Mouse (Mus musculus) v-Abl transformed pro-B cells (cell line): Measurements from ENCODE around the gene Rgs7bp.

Experiments
- in situ Hi-C, 2 experiments: fragments of 400-800 bp; cut with MboI; formaldehyde crosslinking; loops; one replicate each; pipeline ENCODE4 v1.15.1; 2025; ENCODE audit not compliant: unreplicated experiment in 2 of 2

Gene Rgs7bp

DNA sequence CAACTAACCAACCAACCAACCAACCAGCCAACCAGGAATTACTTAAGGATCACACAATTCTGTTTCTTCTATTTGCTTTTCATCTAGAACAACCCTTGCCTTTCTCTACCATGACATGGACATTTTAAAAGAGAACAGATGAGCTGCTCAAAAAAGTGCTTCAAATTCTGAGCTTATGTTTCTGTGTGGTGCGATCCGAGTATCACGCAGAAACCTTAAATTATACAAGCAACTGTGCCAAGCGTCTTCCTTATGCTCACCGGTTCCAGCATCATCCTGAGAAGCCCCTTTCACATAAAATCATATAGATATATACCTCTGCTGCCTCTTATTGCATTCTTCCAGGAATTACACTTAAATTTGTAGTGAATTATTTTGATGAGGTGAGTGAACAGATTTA, 43.4 kb downstream of the Rgs7bp start:
- in situ Hi-C loops = no loop called here

GRCm38 (mm10) chr13:105008891-105009290, 45.8 kb downstream of the Rgs7bp start:
- in situ Hi-C loops = no loop called here

- in situ Hi-C loops = no loop called here
Measured at GRCm38 (mm10) chr13:105002831-105003157, 51.9 kb downstream of the Rgs7bp start.

DNA sequence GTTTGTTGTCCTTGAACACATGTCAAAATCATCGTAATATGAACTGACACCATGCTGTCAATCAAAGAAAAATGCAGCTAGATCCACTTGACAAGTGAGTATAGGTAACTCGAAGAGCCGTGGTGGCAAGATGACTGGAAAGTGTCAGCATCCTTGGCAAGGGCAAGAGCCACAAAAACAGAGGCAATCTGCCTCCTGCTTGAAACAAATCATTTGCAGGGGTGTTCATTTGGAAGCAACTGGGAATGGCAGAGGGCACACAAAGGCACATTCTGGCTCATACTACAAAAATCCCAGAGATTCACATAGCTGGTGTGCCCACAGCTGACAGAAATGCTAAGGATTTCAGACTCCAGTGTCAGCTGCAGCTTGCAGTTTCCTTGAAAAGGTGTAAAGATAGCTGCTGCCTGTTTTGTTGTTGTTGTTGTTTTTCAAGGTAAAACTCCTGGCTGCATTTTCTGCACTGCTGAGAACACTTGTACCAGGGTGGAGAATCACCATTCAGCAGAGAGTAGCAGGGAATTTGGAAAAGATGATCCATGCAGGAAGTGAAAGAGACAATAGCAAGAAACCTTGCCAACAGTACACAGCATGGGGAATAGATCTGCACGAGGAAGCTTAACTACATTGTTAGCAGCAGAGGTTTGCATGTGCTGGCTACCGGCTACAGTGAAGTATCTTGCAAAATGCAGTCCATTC, 52.4 kb downstream of the Rgs7bp start:
- in situ Hi-C loops = no loop called here

DNA sequence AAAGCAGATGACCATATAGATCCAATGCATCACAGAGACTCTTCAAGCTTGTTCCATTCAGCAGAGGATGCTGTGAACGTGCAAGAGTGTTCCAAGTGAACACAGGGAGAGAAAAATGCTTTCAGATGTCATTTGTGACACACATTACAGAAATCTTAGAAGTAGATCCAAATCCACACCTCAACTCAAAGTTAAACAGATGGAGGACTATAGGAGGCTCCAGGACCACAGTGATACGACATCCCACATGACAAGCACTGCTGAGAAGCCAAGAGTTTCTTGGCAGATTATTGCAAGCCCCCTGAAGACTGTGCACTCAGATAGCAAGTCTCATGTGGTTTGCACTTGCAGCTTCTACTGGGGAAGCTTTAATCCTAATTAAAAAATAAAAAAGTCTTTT, 53.0 kb downstream of the Rgs7bp start:
- in situ Hi-C loops = no loop called here

DNA sequence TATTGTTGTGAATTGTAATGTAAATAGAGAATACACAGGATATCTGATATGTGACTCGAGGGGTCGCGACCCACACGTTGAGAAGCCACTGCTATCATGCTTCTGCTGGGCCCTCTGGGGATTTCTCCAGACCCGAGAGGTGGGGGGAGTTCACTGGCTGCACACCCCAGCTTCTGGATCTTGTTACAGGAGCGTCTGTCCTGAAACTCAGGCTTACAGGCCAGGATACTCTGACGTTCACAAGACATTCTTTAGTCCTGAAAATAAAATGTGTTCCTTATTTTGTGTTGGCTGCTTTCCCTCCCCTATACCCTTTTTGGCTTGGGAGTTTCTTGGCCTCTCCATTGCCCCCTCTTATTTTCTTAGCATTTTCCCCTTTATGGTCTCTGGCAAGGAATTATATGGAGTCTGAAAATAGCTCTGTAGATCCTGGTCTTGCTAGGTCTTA, 65.9 kb downstream of the Rgs7bp start:
- in situ Hi-C loops = no loop called here

DNA sequence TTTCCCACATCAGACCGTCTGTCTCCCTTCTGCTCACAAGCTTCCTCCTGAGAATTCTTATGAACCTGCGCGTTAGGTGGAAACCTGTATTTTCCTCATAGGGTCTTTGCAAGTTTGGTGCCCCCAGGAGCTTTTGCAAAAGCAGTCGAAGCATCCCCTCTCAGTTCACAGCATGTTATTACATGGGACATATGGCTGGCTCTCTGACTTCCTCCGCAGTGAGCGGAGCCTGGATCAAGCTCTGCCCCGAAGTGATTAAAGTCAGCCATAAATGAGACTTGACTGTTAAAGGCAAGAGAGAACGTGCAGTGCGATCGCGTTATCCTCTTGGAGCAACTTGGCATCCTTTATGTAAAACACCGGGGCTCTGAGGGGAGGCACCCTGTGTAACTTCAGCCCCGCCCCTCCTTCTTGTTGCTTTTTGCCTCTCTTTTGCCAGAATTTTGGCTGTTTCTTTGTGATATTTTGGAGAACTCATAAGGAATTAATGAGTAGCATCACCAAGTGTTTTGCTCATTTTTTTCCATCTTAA, 66.7 kb downstream of the Rgs7bp start:
- in situ Hi-C loops = no loop called here

DNA sequence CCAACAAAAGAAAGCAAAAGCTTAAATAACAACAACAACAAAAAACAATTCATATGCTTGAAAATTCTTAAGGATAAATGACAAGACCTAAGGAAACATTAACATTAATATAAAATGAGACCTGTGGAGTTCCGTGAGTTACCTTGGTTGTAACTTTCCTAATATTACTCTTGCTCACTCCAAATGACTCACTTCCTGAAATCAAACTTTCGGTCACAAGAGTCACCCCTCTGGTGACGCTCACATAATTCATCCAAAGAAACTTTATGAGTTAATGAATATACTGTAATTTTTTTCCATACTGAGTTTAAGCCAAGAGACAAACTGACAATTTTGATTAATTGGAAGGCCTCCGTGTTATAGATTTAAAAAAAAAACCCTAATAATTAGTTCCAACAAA, 69.0 kb downstream of the Rgs7bp start:
- in situ Hi-C loops = no loop called here

GRCm38 (mm10) chr13:104983989-104984388, 70.7 kb downstream of the Rgs7bp start:
- in situ Hi-C loops = no loop called here

GRCm38 (mm10) chr13:104982781-104983353, 71.9 kb downstream of the Rgs7bp start:
- in situ Hi-C loops = no loop called here

GRCm38 (mm10) chr13:104978176-104978575, 76.6 kb downstream of the Rgs7bp start:
- in situ Hi-C loops = no loop called here

DNA sequence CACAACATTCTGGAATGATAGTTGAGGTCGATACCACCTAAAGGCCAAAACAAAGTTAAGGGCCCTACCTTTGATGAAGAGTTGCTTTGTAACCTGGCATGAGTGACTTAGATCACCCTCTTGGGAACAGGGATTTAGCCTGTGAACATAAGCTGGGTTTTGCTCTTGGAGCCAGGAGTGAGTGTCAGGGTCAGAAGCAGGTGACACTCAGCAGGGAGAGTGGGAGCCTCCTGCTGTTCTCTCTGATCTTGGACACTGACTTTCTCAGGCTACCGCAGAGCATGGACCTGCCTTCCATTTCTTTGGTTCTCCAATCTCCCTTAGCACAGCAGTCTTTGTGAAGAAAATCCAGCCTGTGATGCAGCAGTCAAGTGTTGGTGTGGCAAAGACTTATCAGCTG, 87.2 kb downstream of the Rgs7bp start:
- in situ Hi-C loops = loop anchor here in 1 of 2 experiments (5.0 kb wide), 1 partner anchor 50 kb away; no protein-coding TSS in a partner anchor

DNA sequence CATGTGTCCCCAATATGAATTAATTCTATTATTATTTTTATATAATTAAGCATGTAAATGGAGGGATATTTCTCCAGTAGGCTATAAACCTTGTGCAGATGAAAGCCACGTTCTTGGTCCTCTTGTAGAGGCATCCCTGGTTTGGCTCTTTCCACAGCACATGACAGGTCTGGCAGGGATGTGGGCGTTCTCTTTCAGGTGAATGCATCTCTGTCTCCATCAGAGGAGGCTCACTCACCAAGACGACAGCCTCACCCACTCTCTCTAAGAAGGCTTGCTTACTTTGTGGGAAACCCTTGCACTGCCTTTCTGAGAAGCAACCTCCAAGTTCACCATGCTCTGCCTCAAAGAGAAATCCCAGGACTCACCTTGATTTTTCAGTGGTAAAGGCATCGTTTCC, 91.0 kb downstream of the Rgs7bp start:
- in situ Hi-C loops = no loop called here

- in situ Hi-C loops = no loop called here
Measured at GRCm38 (mm10) chr13:104962716-104963411, 91.9 kb downstream of the Rgs7bp start.

- in situ Hi-C loops = no loop called here
Measured at GRCm38 (mm10) chr13:104962166-104962565, 92.6 kb downstream of the Rgs7bp start.

DNA sequence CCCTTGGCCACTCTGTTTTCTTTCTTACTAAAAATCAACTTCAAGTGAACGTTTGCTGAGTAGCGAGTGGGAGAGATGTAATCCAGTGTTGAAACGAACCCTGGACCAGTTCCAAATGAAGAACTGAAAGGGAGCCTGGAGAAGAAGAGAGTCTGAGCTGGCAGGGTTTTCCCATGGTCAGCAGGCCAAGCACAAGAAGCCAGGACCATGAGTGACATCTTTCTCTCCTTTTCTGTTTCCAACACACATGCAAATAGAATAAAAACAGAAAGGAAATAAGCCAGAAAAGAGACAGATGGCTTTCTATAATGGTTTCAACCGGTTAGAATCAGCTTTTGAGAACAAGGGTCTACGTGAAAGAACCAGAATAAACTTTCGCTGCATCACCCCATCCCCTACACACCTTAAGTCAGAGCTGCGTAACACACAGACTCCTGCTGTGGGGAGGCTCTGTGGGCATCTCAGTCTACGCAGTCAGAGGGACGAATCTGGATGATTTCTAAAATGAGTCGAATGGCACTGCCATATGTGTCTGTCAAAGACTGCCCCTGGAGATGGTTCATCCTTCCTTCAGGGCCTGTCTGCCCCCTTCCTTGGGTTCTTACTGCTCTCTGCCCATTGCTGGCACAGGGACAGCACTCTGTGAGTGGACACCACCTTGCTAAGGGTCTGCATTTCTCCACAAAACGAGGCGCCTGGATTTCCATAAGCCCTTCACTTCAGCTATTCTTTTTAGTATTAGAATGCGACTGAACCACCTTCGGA, 93.6 kb downstream of the Rgs7bp start:
- in situ Hi-C loops = no loop called here

GRCm38 (mm10) chr13:104960206-104960928, 94.4 kb downstream of the Rgs7bp start:
- in situ Hi-C loops = no loop called here

DNA sequence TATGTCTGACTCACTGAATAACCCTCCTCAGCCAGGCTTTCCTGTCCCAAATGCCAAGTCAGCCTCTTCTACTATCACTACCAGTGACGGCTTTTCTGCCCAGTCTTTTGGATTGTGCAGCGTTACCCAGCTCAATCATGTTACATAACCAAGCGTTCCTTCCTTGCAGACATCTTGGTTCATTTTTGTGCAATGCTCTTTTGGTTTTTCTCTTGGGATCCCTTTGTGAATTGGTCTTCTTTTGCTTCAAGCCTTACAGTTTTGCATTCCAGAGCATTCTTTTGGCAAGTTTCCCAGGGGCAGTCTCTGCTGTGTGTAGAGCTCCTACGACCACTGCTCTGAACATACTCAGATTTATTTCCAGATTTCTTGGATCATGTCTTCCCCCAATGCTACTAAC, 95.0 kb downstream of the Rgs7bp start:
- in situ Hi-C loops = no loop called here

GRCm38 (mm10) chr13:104947958-104948357, 106.8 kb downstream of the Rgs7bp start:
- in situ Hi-C loops = loop anchor here (5.0 to 25.0 kb wide), 7 partner anchors 279 to 1969 kb away; no protein-coding TSS in a partner anchor

DNA sequence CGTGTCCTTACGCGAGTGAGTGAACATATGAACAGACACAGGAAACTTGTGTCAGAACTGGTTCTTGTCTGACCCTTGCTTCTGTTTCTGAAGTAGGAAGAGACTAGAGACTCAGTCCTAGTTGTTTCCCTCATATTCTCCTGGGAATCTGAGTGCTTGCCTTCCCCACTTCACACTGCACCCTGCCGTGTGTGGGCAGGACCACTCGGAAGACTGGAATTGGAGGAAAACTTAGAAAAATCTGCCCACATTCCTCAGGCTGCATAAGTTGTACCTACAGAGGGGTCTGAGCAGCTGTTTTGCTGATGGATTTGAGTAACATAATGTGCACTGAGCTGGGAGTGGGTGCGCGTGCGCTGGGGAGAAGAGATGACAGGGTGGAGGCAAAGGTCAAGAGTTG, 114.2 kb downstream of the Rgs7bp start:
- in situ Hi-C loops = loop anchor here (10.0 to 25.0 kb wide), 3 partner anchors 803 to 1774 kb away; no protein-coding TSS in a partner anchor
